Mouse (Mus musculus) liver, adult 2 months (tissue): ENCODE results near the gene Cadm1. TPM values are rescaled to one million over a fixed set of nuclear protein-coding genes. Genes with fewer than 3 reads are reported as not detected.

Source experiments
- DNase-seq: peaks from one replicate; pipeline ENCODE4 v3.0.0-alpha.2; 2011; ENCODE audit warnings: low read depth, low spot score; ENCODE audit errors: extremely low read depth
- H3K27ac ChIP-seq: fragments of 200-500 bp; replicated peaks from 2 replicates; pipeline ENCODE4 v1.5.1; 2012; ENCODE audit warnings: low read depth, mild to moderate bottlenecking, control low read depth, inconsistent platforms, low read length; ENCODE audit not compliant: insufficient read depth
- H3K27me3 ChIP-seq: fragments of 200-500 bp; 2 replicates; pipeline ENCODE4 v1.6.1; 2012; ENCODE audit warnings: mild to moderate bottlenecking, moderate library complexity, low read length, inconsistent platforms; ENCODE audit not compliant: control insufficient read depth, insufficient read depth
- H3K36me3 ChIP-seq: fragments of 200-500 bp; 2 replicates; pipeline ENCODE4 v1.6.1; 2012; ENCODE audit warnings: low read length, inconsistent platforms; ENCODE audit not compliant: control insufficient read depth, insufficient read depth
- H3K4me1 ChIP-seq: fragments of 200-500 bp; 2 replicates; pipeline ENCODE4 v1.6.1; 2011; ENCODE audit warnings: low read length; ENCODE audit not compliant: control insufficient read depth, insufficient read depth
- H3K4me3 ChIP-seq: fragments of 200-500 bp; 2 replicates; pipeline ENCODE4 v1.5.1; 2011; ENCODE audit warnings: low read depth, mild to moderate bottlenecking, control low read depth, low read length, moderate library complexity; ENCODE audit not compliant: insufficient read depth
- H3K79me2 ChIP-seq: fragments of 200-500 bp; 2 replicates; pipeline ENCODE4 v1.6.1; 2012; ENCODE audit warnings: inconsistent platforms, mild to moderate bottlenecking, low read length, moderate library complexity; ENCODE audit not compliant: control insufficient read depth, insufficient read depth
- H3K9ac ChIP-seq: fragments of 200-500 bp; 2 replicates; pipeline ENCODE4 v1.6.1; 2012; ENCODE audit warnings: low read depth, mild to moderate bottlenecking, control low read depth, inconsistent platforms, low read length
- CTCF ChIP-seq: fragments of 200-500 bp; IDR thresholded peaks from 2 replicates; pipeline ENCODE4 v1.5.1; 2011; ENCODE audit warnings: low read depth, low read length, control low read depth
- POLR2A ChIP-seq: fragments of 200-500 bp; IDR thresholded peaks from 2 replicates; pipeline ENCODE4 v1.6.1; 2011; ENCODE audit warnings: low read length, control low read depth; ENCODE audit not compliant: insufficient read depth; ENCODE audit errors: extremely low read depth
- WGBS: fragments of 180-500 bp; shearing (Covaris S2); methylation state at CpG from one replicate; pipeline ENCODE4 v1.1.7; 2018; 5-methylcytosine and 5-hydroxymethylcytosine counted together
- polyA plus RNA-seq: library from polyadenylated mRNA; depleted of rRNA; stranded (reverse); fragments of >200 nt; gene quantifications from 2 replicates; pipeline ENCODE4 v1.2.3, GENCODE M21; 2012
- total RNA-seq: library from RNA; depleted of rRNA; stranded (reverse); fragments of >200 nt; gene quantifications from 2 replicates; pipeline ENCODE4 v1.2.3, GENCODE M21; 2014

The Cadm1 gene
- total and polyA plus RNA-seq, 2 experiments, result 12.5 to 21.4 TPM

DNA sequence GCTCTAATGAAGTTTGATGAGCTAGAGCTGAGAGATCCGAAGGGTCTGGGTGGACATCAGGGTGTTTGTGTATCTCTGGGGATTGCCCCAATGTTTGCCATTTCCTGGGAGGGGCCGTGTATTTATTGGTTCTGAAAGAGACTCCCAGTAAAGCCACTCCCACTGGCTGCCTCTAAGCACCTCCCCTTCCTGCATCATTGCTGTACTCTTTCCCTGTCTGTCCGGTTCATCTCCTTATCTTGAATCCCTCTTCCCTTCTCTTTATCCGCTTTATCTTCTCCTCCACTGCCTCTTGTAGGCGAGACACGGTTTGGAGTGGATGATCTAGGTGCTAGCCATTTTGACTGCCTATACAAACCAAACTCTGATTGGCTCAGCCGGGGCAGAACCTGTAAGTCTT lies 41.5 kb downstream of the Cadm1 start:
- 88% methylated on average over 7 of the region's 7 CpGs for WGBS
- no peaks in the 10 kb centered on the region for H3K27me3 ChIP-seq

DNA sequence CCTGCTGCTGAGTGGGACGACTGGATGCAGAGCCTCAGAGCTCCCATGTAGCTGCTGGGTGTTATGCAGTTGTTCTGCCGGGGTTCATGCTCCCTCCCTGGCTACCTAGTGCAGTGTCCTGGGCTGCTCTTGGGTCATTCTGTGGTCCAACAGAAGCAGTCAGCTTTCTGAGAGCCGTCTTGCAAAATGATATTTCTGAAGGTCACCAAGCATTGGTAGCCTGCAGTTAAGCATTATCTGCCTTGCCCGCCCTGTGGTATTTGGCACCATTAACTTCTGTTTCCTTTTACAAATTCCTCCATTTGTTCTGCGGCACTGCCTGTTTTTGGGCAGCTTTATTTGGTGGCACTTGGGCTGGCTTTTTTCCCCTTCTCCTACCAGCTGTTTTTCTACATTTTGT lies 42.2 kb downstream of the Cadm1 start:
- no peak for DNase-seq
- Histone ChIP-seq H3K36me3 (no peaks in the 10 kb centered on the region; the same call in 1 of the 2 replicates), H3K27me3 (no peaks in the 10 kb centered on the region), H3K4me3 (no peak overlapping the region), H3K27ac (no peak overlapping the region), H3K79me2 (peaks cover 2% of the 10 kb centered on the region; the same call in 1 of the 2 replicates), H3K9ac (no peak overlapping the region), H3K4me1 (no peaks in the 10 kb centered on the region; the same call in 1 of the 2 replicates)
- WGBS, result 78% methylated on average over 5 of the region's 5 CpGs
- TF ChIP-seq CTCF, result no peak
- no peak for TF ChIP-seq POLR2A

More for the DNA sequence above, 41.5 kb downstream of the Cadm1 start:
- H3K79me2 ChIP-seq, result peaks cover 2% of the 10 kb centered on the region; the same call in 1 of the 2 replicates
- no peaks in the 10 kb centered on the region; the same call in 1 of the 2 replicates for H3K36me3 ChIP-seq
- H3K27ac ChIP-seq, result no peak overlapping the region
- no peak overlapping the region for H3K4me3 ChIP-seq
- H3K4me1 ChIP-seq, result no peaks in the 10 kb centered on the region; the same call in 1 of the 2 replicates
- TF ChIP-seq POLR2A, result no peak
- TF ChIP-seq CTCF, result no peak
- no peak for DNase-seq
- H3K9ac ChIP-seq, result no peak overlapping the region

DNA sequence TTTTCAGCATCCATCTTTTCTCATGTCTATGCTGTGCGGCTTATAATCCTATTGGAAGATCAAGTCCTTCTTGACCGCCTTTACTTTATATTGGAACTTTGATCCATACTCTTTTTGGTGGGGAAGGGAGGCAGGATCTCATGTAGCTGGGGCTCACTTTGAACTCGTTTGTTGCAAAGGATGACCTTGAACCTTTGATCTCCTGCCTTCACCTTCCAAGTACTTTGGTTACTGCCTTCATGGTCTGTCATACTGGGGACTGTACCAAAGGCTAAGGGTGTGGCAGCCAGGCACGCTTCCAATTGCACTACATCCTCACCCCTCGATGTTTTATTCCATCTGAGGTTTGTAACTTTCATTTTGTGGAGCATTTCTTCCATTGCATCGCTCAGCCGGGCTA lies 43.5 kb downstream of the Cadm1 start:
- Histone ChIP-seq H3K79me2 (peaks cover 1% of the 10 kb centered on the region; the same call in 1 of the 2 replicates), H3K4me1 (no peaks in the 10 kb centered on the region; the same call in 1 of the 2 replicates), H3K27me3 (no peaks in the 10 kb centered on the region), H3K36me3 (no peaks in the 10 kb centered on the region; the same call in 1 of the 2 replicates), H3K27ac (no peak overlapping the region), H3K4me3 (no peak overlapping the region), H3K9ac (no peak overlapping the region)
- 81% methylated on average over 7 of the region's 7 CpGs for WGBS
- DNase-seq, result no peak
- TF ChIP-seq POLR2A (no peak), CTCF (no peak)

DNA sequence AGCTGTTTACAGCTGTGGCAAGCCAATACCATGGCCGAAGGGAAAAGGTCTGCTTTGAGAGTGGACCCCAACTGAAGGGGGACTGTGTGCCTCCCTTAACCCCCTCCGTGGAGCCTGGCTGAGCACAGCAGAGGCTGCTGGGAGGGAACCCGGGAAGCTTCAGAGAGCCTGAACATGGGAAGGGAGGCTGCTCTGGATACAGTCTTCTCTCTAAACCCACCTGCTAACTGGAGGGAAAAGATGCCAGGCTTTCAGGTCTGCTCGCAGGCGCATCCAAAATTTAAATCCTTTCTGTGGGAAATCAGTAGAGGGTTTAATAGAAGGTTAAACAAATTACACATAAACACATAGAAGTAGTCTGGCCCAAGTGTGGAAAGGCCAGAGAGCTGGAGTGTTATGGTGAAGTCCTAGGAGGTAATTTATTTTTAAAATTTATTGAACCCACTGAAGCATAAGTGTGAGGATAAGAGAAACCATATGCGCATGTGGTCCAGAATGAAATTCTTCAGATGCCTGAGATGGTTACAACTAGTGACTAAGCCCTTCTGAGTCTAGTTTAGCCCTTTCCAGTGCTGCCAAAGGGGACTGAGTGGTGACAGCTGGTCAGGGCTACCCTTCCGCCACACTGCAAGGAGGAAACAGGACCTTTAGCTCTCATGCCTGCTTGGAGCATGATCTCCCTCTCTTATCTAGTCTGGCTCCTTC lies 44.9 kb downstream of the Cadm1 start:
- TF ChIP-seq CTCF (no peak), POLR2A (no peak)
- H3K4me3 ChIP-seq, result no peak overlapping the region
- WGBS, result 87% methylated on average over 7 of the region's 7 CpGs

DNA sequence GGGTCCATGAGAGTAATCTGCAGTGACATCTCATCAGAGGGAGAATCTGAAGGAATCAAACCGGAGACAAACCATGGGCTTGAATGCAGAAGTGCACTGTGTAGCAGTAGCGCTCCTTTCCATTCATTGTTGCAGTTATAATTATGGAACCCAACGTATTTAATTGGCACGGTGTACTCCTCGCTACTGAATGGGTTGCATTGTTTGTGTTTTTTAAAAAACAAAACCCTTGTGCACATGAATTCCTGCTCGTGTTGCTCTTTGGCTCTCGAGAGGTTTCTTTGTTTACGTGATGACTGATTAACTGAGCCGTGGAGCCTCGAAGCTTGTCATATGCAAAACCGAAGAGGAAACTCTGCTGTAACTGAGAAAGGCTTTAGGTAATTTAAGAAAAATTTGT lies 45.8 kb downstream of the Cadm1 start:
- Histone ChIP-seq H3K36me3 (no peaks in the 10 kb centered on the region), H3K27ac (no peak overlapping the region), H3K4me1 (no peaks in the 10 kb centered on the region; the same call in 1 of the 2 replicates), H3K9ac (no peak overlapping the region), H3K79me2 (no peaks in the 10 kb centered on the region), H3K4me3 (no peak overlapping the region), H3K27me3 (no peaks in the 10 kb centered on the region)
- TF ChIP-seq POLR2A (no peak), CTCF (no peak)
- 69% methylated on average over 11 of the region's 11 CpGs for WGBS
- DNase-seq, result no peak

More for the DNA sequence above, 44.9 kb downstream of the Cadm1 start:
- Histone ChIP-seq H3K27me3 (no peaks in the 10 kb centered on the region), H3K79me2 (no peaks in the 10 kb centered on the region; the same call in 1 of the 2 replicates), H3K36me3 (no peaks in the 10 kb centered on the region; the same call in 1 of the 2 replicates), H3K9ac (no peak overlapping the region), H3K27ac (no peak overlapping the region), H3K4me1 (no peaks in the 10 kb centered on the region; the same call in 1 of the 2 replicates)
- no peak for DNase-seq

DNA sequence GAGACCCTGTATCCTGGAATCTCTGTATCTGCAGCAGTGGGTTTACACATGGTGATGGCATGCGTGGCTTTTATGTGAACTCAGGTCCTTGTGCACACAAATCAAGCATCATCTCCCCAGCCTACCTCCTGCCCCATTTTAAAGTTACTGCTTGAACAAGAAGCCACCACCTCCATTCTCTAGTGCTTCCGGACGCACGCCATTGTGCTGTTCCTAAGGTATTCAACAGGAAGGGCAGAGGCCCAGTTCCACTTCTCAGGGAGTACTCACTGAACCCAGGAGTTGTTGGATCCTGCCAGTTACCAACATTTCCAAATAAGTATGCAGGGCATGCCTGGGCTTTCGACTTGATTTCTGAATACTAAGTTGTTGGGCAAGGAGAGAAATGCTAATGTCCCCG lies 49.5 kb downstream of the Cadm1 start:
- H3K36me3 ChIP-seq, result no peaks in the 10 kb centered on the region
- peaks cover 6% of the 10 kb centered on the region; the same call in 1 of the 2 replicates for H3K4me1 ChIP-seq
- H3K9ac ChIP-seq, result no peak overlapping the region
- TF ChIP-seq POLR2A, result no peak
- no peak for TF ChIP-seq CTCF
- no peak overlapping the region for H3K4me3 ChIP-seq
- DNase-seq, result no peak
- no peak overlapping the region for H3K27ac ChIP-seq
- no peaks in the 10 kb centered on the region; the same call in 1 of the 2 replicates for H3K79me2 ChIP-seq
- WGBS, result 99% methylated on average over 6 of the region's 6 CpGs
- H3K27me3 ChIP-seq, result no peaks in the 10 kb centered on the region
